Mouse (Mus musculus) small intestine, adult 10 weeks (tissue): ENCODE data around the gene Olfr715b. TPM values are rescaled to one million over a fixed set of nuclear protein-coding genes. Genes with fewer than 3 reads are reported as not detected.

Experiments
- polyA plus RNA-seq: library from polyadenylated mRNA; stranded (reverse); fragments of 350-450 nt; fragmentation: Illumina TruSeq; extraction: RNeasy Lipid Tissue Mini Kit (QIAGEN cat#74804); gene quantifications from one replicate; pipeline ENCODE4 v1.2.3, GENCODE M21; 2014; ENCODE audit warnings: low replicate concordance

The Olfr715b gene
- polyA plus RNA-seq = not detected

GRCm38 (mm10) chr7:107110269-107110668 is at the start of gene Olfr715b:
TSS of gene Olfr715b (minus strand) at chr7:107110369.

DNA sequence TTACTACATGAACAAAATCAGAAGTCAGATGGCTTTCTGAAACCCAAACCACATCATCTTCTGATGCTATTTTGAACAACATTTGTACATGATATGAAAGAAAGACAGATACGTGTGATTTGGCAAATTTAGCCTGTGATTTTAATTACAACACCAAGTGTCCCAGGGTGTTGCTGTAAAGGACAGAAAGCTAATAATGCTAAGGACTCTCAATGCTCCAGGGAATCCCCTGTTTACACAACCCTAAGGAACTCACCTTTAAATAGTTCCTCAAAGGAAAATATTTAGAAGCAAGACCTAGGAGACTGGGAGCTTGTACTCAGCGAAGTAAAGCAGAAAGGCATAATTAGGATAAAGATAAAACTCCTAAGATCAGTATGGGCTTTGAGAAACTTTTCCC is 27.9 kb upstream of the Olfr715b start, which contains the start of gene Olfr716:
Gene Olfr716 (plus strand): TSS at position 301 of the 400 bp plus-strand sequence.

GRCm38 (mm10) chr7:107130983-107131382 is 20.8 kb upstream of the Olfr715b start, which contains the start of gene Olfr715:
TSS of gene Olfr715 (minus strand) at chr7:107131083.

GRCm38 (mm10) chr7:107092920-107093319 is 17.2 kb downstream of the Olfr715b start, which contains the start of gene Olfr17:
TSS of gene Olfr17 (plus strand) at chr7:107093220.

GRCm38 (mm10) chr7:107070681-107071080 is 39.5 kb downstream of the Olfr715b start, which contains the start of gene Olfr714:
TSS of gene Olfr714 (plus strand) at chr7:107070981.

Other genes with a start within 250 kb of the Olfr715b start
- not detected for gene Olfr704, start 247.2 kb downstream of the Olfr715b start, polyA plus RNA-seq
- gene Olfr705, start 233.5 kb downstream of the Olfr715b start, polyA plus RNA-seq = not detected
- not detected for gene Olfr706, start 222.2 kb downstream of the Olfr715b start, polyA plus RNA-seq
- not detected for gene Olfr707, start 209.1 kb downstream of the Olfr715b start, polyA plus RNA-seq
- gene Olfr1532-ps1, start 202.4 kb downstream of the Olfr715b start, polyA plus RNA-seq = 0.45 TPM
- not detected for gene Olfr709-ps1, start 178.2 kb downstream of the Olfr715b start, polyA plus RNA-seq
- not detected for gene Olfr710, start 162.1 kb downstream of the Olfr715b start, polyA plus RNA-seq
- not detected for gene Olfr6, start 146.4 kb downstream of the Olfr715b start, polyA plus RNA-seq
- gene Olfr711, start 134.9 kb downstream of the Olfr715b start, polyA plus RNA-seq = not detected
- gene Olfr2, start 104.3 kb downstream of the Olfr715b start, polyA plus RNA-seq = not detected
- gene Olfr713, start 79.2 kb downstream of the Olfr715b start, polyA plus RNA-seq = 0.19 TPM
- not detected for gene Olfr714, start 39.4 kb downstream of the Olfr715b start, polyA plus RNA-seq
- not detected for gene Olfr17, start 17.1 kb downstream of the Olfr715b start, polyA plus RNA-seq
- not detected for gene Olfr715, start 20.7 kb upstream of the Olfr715b start, polyA plus RNA-seq
- gene Olfr716, start 28.0 kb upstream of the Olfr715b start, polyA plus RNA-seq = not detected
- gene Nlrp14, start 56.6 kb upstream of the Olfr715b start, polyA plus RNA-seq = not detected
- not detected for gene Rbmxl2, start 99.1 kb upstream of the Olfr715b start, polyA plus RNA-seq